Mouse (Mus musculus) ES-CJ7 (cell line): ENCODE measurements at regions not wholly inside any gene's neighbourhood (a gene's known extent, or its start where the extent isn't known, plus 50 kb on each side); places are given as distances from the start of the nearest gene placed in this dataset.
A peak's percentile ranks its signal among the peaks of the same experiment; 100 is the strongest.

Source experiments
- DNase-seq: peaks from one replicate; pipeline ENCODE4 v3.0.0; 2011; ENCODE audit warnings: low read depth, low spot score

GRCm38 (mm10) chr5:101497698-101498048 is 167.1 kb downstream of the Nkx6-1 start:
- DNase-seq: no peak

GRCm38 (mm10) chr5:101496924-101497697 is 167.7 kb downstream of the Nkx6-1 start:
- no peak for DNase-seq

- DNase-seq: no peak
Measured at GRCm38 (mm10) chr5:101496161-101496560, 168.6 kb downstream of the Nkx6-1 start.

GRCm38 (mm10) chr5:101445792-101446191 is 219.0 kb downstream of the Nkx6-1 start:
- DNase-seq: no peak

- peak; percentile 38 for DNase-seq
Measured at GRCm38 (mm10) chr5:101441782-101442181, 223.0 kb downstream of the Nkx6-1 start.

GRCm38 (mm10) chr5:101437666-101438299 is 227.0 kb downstream of the Nkx6-1 start:
- DNase-seq: no peak

- DNase-seq: peak; percentile 8
Measured at GRCm38 (mm10) chr5:101426067-101426771, 238.6 kb downstream of the Nkx6-1 start.

GRCm38 (mm10) chr5:101384316-101384715 is 280.5 kb downstream of the Nkx6-1 start:
- no peak for DNase-seq

GRCm38 (mm10) chr5:101381361-101381760 is 283.4 kb downstream of the Nkx6-1 start:
- peak; percentile 36 for DNase-seq

GRCm38 (mm10) chr5:101376657-101377056 is 288.1 kb downstream of the Nkx6-1 start:
- no peak for DNase-seq

GRCm38 (mm10) chr5:101374129-101374528 is 290.7 kb downstream of the Nkx6-1 start:
- DNase-seq: no peak

- no peak for DNase-seq
Measured at GRCm38 (mm10) chr5:101372204-101372603, 292.6 kb downstream of the Nkx6-1 start.

GRCm38 (mm10) chr5:101365364-101365763 is 299.4 kb downstream of the Nkx6-1 start:
- DNase-seq: peak; percentile 55

GRCm38 (mm10) chr5:101359986-101360385 is 304.8 kb downstream of the Nkx6-1 start:
- no peak for DNase-seq

GRCm38 (mm10) chr5:101345406-101345805 is 319.4 kb downstream of the Nkx6-1 start:
- peak; percentile 55 for DNase-seq

- peak; percentile 62 for DNase-seq
Measured at GRCm38 (mm10) chr5:101336361-101336760, 328.4 kb downstream of the Nkx6-1 start.

GRCm38 (mm10) chr5:101331825-101332224 is 333.0 kb downstream of the Nkx6-1 start:
- no peak for DNase-seq

GRCm38 (mm10) chr5:101326122-101326521 is 338.7 kb downstream of the Nkx6-1 start:
- peak; percentile 32 for DNase-seq

GRCm38 (mm10) chr5:101323041-101323950 is 341.5 kb downstream of the Nkx6-1 start:
- DNase-seq: no peak

GRCm38 (mm10) chr5:101299986-101300385 is 364.8 kb downstream of the Nkx6-1 start:
- DNase-seq: peak; percentile 42

- no peak for DNase-seq
Measured at GRCm38 (mm10) chr5:101298411-101298810, 366.4 kb downstream of the Nkx6-1 start.
